Mouse (Mus musculus) myocyte (in vitro differentiated cells): Measurements from ENCODE around the gene Zfp335.

Source experiments
- MAX ChIP-seq: IDR thresholded peaks from one replicate; pipeline ENCODE4 v1.6.1; 2011; ENCODE audit warnings: low read depth, mild to moderate bottlenecking, control low read depth
- POLR2A ChIP-seq: IDR thresholded peaks from one replicate; pipeline ENCODE4 v1.6.1; 2011; ENCODE audit warnings: low read depth, mild to moderate bottlenecking, control low read depth, moderate library complexity; ENCODE audit not compliant: insufficient read length
- POLR2AphosphoS2 ChIP-seq: IDR thresholded peaks from one replicate; pipeline ENCODE4 v1.6.1; 2011; ENCODE audit warnings: low read depth, control low read depth; ENCODE audit not compliant: insufficient read length
- TCF12 ChIP-seq: IDR thresholded peaks from one replicate; pipeline ENCODE4 v1.6.1; 2011; ENCODE audit warnings: mild to moderate bottlenecking, control low read depth; ENCODE audit not compliant: poor library complexity, insufficient read depth, severe bottlenecking

- no peak for TF ChIP-seq TCF12
- TF ChIP-seq POLR2A = no peak
- TF ChIP-seq MAX = no peak
- TF ChIP-seq POLR2AphosphoS2 = no peak
These were observed 47.0 kb downstream of the Zfp335 start for GRCm38 (mm10) chr2:164864593-164864992.
